Mouse (Mus musculus) heart, adult 11 months (tissue): ENCODE measurements around the gene Islr2.
"Not testable (repeated sequence)": the region's sequence is repeated elsewhere in the genome, so short reads cannot be mapped to it uniquely, and the experiment has no call there.

Experiments
- DNase-seq: peaks from one replicate; pipeline ENCODE4 v3.0.0; 2022

Gene Islr2

GRCm38 (mm10) chr9:58203516-58204447 lies at the start of gene Islr2, which contains the start of gene Islr:
Gene Islr2 (minus strand): TSS chr9:58204319.
Gene Islr (minus strand): TSS chr9:58204306.
- DNase-seq, result peak; percentile 97

GRCm38 (mm10) chr9:58253805-58254122 lies 49.6 kb upstream of the Islr2 start:
- DNase-seq, result not testable (repeated sequence)

GRCm38 (mm10) chr9:58253033-58253804 lies 49.1 kb upstream of the Islr2 start, which contains the start of gene Stoml1:
Gene Stoml1 (plus strand): TSS chr9:58253164.
- peak; percentile 100 for DNase-seq

- DNase-seq, result not testable (repeated sequence)
Measured at GRCm38 (mm10) chr9:58250730-58251129, 46.6 kb upstream of the Islr2 start.

GRCm38 (mm10) chr9:58250322-58250721 lies 46.2 kb upstream of the Islr2 start:
- no peak for DNase-seq

GRCm38 (mm10) chr9:58249592-58250192 lies 45.6 kb upstream of the Islr2 start, which contains the start of gene Pml:
Gene Pml (minus strand): TSS chr9:58249786.
- peak; percentile 98 for DNase-seq

GRCm38 (mm10) chr9:58248746-58249413 lies 44.8 kb upstream of the Islr2 start:
- DNase-seq, result no peak

GRCm38 (mm10) chr9:58247064-58247759 lies 43.1 kb upstream of the Islr2 start:
- peak; percentile 98 for DNase-seq

- no peak for DNase-seq
Measured at GRCm38 (mm10) chr9:58246083-58246591, 42.0 kb upstream of the Islr2 start.

- no peak for DNase-seq
Measured at GRCm38 (mm10) chr9:58243696-58244095, 39.6 kb upstream of the Islr2 start.

GRCm38 (mm10) chr9:58242696-58243095 lies 38.6 kb upstream of the Islr2 start:
- DNase-seq, result no peak

- no peak for DNase-seq
Measured at GRCm38 (mm10) chr9:58241780-58242485, 37.8 kb upstream of the Islr2 start.

- no peak for DNase-seq
Measured at GRCm38 (mm10) chr9:58234502-58235015, 30.4 kb upstream of the Islr2 start.

- DNase-seq, result peak; percentile 96
Measured at GRCm38 (mm10) chr9:58232374-58232773, 28.3 kb upstream of the Islr2 start.

GRCm38 (mm10) chr9:58231746-58232145 lies 27.6 kb upstream of the Islr2 start:
- peak; percentile 91 for DNase-seq

- no peak for DNase-seq
Measured at GRCm38 (mm10) chr9:58228777-58229466, 24.8 kb upstream of the Islr2 start.

GRCm38 (mm10) chr9:58225915-58226913 lies 22.1 kb upstream of the Islr2 start:
- DNase-seq, result peak; percentile 91

- DNase-seq, result no peak
Measured at GRCm38 (mm10) chr9:58224356-58224755, 20.2 kb upstream of the Islr2 start.
